Mouse (Mus musculus) limb, embryonic 11.5 days (tissue): Measurements from ENCODE around the gene Acp2. TPM values are rescaled to one million over a fixed set of nuclear protein-coding genes. Genes with fewer than 3 reads are reported as not detected.

ENCODE experiments used
- ATAC-seq: fragments of 200-750 bp; cut with Nextera tagmentation; 2 replicates; pipeline ENCODE4 v1.8.0; 2017; ENCODE audit warnings: low read depth; ENCODE audit not compliant: insufficient number of reproducible peaks, low FRiP score, low TSS enrichment
- DNase-seq: peaks from one replicate; pipeline ENCODE4 v3.0.0-alpha.2; 2015; ENCODE audit warnings: low spot score
- H3K27ac ChIP-seq: fragments of 300-500 bp; sonication (generic); replicated peaks from 2 replicates; pipeline ENCODE4 v1.5.1; 2014; ENCODE audit warnings: low read depth, mild to moderate bottlenecking, low read length
- H3K27me3 ChIP-seq: fragments of 300-500 bp; sonication (generic); 2 replicates; pipeline ENCODE4 v1.6.1; 2014; ENCODE audit warnings: mild to moderate bottlenecking, low read length, mixed read lengths; ENCODE audit not compliant: control insufficient read depth, insufficient read depth
- H3K36me3 ChIP-seq: fragments of 300-500 bp; sonication (generic); 2 replicates; pipeline ENCODE4 v1.6.1; 2014; ENCODE audit warnings: mild to moderate bottlenecking, low read length, moderate library complexity, mixed read lengths; ENCODE audit not compliant: control insufficient read depth, insufficient read depth
- H3K4me1 ChIP-seq: fragments of 300-500 bp; sonication (generic); 2 replicates; pipeline ENCODE4 v1.6.1; 2014; ENCODE audit warnings: low read length, mixed read lengths; ENCODE audit not compliant: control insufficient read depth, insufficient read depth
- H3K4me2 ChIP-seq: fragments of 300-500 bp; sonication (generic); 2 replicates; pipeline ENCODE4 v1.6.1; 2014; ENCODE audit warnings: low read depth, mild to moderate bottlenecking, moderate library complexity; ENCODE audit not compliant: severe bottlenecking
- H3K4me3 ChIP-seq: fragments of 300-500 bp; sonication (generic); 2 replicates; pipeline ENCODE4 v1.5.1; 2014; ENCODE audit warnings: low read depth, low read length
- H3K9ac ChIP-seq: fragments of 300-500 bp; sonication (generic); 2 replicates; pipeline ENCODE4 v1.6.1; 2014; ENCODE audit warnings: mild to moderate bottlenecking, low read length
- H3K9me3 ChIP-seq: fragments of 300-500 bp; sonication (generic); 2 replicates; pipeline ENCODE4 v1.6.1; 2016; ENCODE audit warnings: low read length; ENCODE audit not compliant: control insufficient read depth
- WGBS: fragments of 180-500 bp; shearing (Covaris S2); extraction: QIAGEN DNeasy Blood & Tissue Kit; methylation state at CpG from one replicate; pipeline ENCODE4 v1.1.7; 2014; 5-methylcytosine and 5-hydroxymethylcytosine counted together
- polyA plus RNA-seq: library from polyadenylated mRNA; unstranded; fragments of >200 nt; fragmentation: Nextera tagmentation; extraction: Ambion mirVana; gene quantifications from 2 replicates; pipeline ENCODE4 v1.2.1, GENCODE M21; 2014

Gene Acp2
- polyA plus RNA-seq: 32.0 and 33.2 TPM in 2 replicates

DNA sequence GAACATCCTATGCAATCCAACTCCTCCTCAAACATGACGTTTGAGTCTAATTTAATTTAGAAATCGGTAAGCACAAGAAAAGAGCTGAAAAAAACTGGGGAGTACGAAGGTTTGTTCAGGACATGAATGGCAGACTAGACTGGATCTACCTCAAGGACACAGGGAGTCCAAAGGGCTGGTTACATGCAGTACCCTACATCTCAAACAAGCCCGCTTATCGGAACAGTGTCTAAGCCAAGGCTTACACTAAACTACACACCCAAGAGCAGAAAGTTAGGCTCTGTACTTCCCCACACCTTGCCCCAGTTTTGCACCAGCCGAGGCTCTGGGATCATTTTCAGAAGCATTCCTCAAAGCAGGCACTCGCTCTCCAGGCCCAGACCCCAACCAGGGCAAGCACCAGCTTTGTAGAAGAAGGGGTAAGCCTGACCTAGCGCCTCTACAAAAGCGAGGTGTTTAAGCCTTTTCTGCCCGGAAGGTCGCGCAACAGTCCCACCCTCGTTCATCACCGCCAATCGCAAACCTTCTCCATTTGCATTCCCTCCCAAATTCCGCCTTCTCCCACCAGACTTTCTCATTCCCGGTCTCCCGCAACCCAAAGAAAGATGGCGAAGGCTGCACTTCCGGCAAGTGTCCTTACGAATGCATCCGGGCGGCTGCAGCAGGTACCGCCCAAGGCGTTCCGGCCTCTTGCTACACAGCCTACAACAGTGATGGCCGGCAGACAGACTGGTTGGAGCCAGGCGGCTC is at the start of gene Acp2, which contains the start of gene Nr1h3:
Gene Acp2 (plus strand): TSS at position 664 of the 750 bp plus-strand sequence.
Gene Nr1h3 (minus strand): TSS at position 613 of the 750 bp plus-strand sequence.
- DNase-seq (peak; percentile 98), ATAC-seq (peak; percentile 95)
- Histone ChIP-seq H3K4me3 (peak within 1 kb of the TSS; percentile 56), H3K4me2 (peak within 1 kb of the TSS; percentile 55), H3K27me3 (no peaks in the 10 kb centered on the region), H3K27ac (peak within 1 kb of the TSS; percentile 90), H3K4me1 (peaks cover 6% of the 10 kb centered on the region), H3K36me3 (peaks cover 9% of the 10 kb centered on the region; the same call in 1 of the 2 replicates), H3K9me3 (no peaks in the 10 kb centered on the region), H3K9ac (peak within 1 kb of the TSS; percentile 88)
- 5% methylated on average over 28 of the region's 28 CpGs for WGBS

GRCm38 (mm10) chr2:91152885-91153377 is 49.8 kb upstream of the Acp2 start:
- no peaks in the 10 kb centered on the region for H3K4me1 ChIP-seq
- no peak overlapping the region for H3K4me3 ChIP-seq
- no peak overlapping the region for H3K4me2 ChIP-seq
- no peak overlapping the region for H3K27ac ChIP-seq
- no peak overlapping the region for H3K9ac ChIP-seq
- no peak for DNase-seq
- no peaks in the 10 kb centered on the region for H3K27me3 ChIP-seq
- H3K36me3 ChIP-seq: peaks cover 2% of the 10 kb centered on the region; the same call in 1 of the 2 replicates
- WGBS: 83% methylated on average over 3 of the region's 3 CpGs
- no peaks in the 10 kb centered on the region for H3K9me3 ChIP-seq
- ATAC-seq: no peak

DNA sequence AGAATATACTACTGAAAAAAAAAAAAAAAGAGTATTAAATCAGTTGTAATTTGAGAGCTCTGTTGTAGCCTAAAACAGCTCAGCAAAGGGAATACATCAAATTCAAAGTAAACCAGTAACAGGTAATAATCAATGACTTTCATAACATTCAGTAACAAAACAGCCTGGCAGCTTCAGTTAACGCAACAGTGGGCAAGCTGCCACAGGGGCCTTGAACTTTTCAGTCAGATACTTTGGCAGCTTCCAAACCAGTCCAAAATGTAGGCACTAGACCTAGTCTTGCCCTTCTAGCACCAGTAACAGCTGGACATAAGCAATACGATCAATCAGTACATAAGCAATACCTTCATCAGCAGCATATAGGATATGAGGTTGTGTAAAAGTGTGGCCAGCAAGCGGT is 48.6 kb upstream of the Acp2 start:
- H3K4me2 ChIP-seq: no peak overlapping the region
- ATAC-seq (no peak), DNase-seq (no peak)
- H3K4me1 ChIP-seq: no peaks in the 10 kb centered on the region
- no peaks in the 10 kb centered on the region for H3K27me3 ChIP-seq
- WGBS: 93% methylated on average over 3 of the region's 3 CpGs
- H3K9me3 ChIP-seq: no peaks in the 10 kb centered on the region
- H3K27ac ChIP-seq: no peak overlapping the region
- peaks cover 2% of the 10 kb centered on the region; the same call in 1 of the 2 replicates for H3K36me3 ChIP-seq
- no peak overlapping the region for H3K4me3 ChIP-seq
- H3K9ac ChIP-seq: no peak overlapping the region

GRCm38 (mm10) chr2:91157002-91157752 is 45.5 kb upstream of the Acp2 start:
- Histone ChIP-seq H3K27ac (no peak overlapping the region), H3K4me2 (no peak overlapping the region), H3K27me3 (no peaks in the 10 kb centered on the region), H3K4me3 (no peak overlapping the region), H3K4me1 (no peaks in the 10 kb centered on the region), H3K9me3 (no peaks in the 10 kb centered on the region), H3K36me3 (peaks cover 2% of the 10 kb centered on the region; the same call in 1 of the 2 replicates), H3K9ac (no peak overlapping the region)
- DNase-seq (no peak), ATAC-seq (no peak)
- WGBS: 18% methylated on average over 6 of the region's 6 CpGs

- Histone ChIP-seq H3K27me3 (no peaks in the 10 kb centered on the region), H3K4me3 (no peak overlapping the region), H3K4me1 (no peaks in the 10 kb centered on the region), H3K36me3 (no peaks in the 10 kb centered on the region; the same call in 1 of the 2 replicates), H3K27ac (no peak overlapping the region), H3K9ac (no peak overlapping the region), H3K4me2 (no peak overlapping the region), H3K9me3 (no peaks in the 10 kb centered on the region)
- 89% methylated on average over 6 of the region's 6 CpGs for WGBS
- DNase-seq: no peak
- ATAC-seq: no peak
Measured at GRCm38 (mm10) chr2:91160591-91160990, 42.1 kb upstream of the Acp2 start.

DNA sequence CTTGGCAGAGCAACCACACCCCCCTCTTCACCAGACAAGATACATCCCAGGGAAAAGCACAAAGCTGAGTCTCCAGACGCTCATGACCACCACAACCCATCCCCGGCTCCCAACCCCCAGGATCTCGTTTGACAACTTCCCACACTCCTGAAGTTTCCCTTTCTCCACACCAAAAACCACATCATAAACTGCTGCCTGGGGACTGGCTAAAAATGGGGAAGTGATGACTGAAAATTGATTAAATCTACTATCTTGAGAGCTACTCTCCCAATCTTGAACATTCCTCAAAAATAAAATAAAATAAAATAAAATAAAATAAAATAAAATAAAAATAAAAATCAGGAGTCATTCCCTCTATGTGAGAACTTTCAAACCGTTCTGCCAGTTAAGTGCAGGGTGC is 39.7 kb upstream of the Acp2 start:
- H3K9ac ChIP-seq: no peak overlapping the region
- no peaks in the 10 kb centered on the region for H3K4me1 ChIP-seq
- WGBS: 78% methylated on average over 4 of the region's 4 CpGs
- no peak overlapping the region for H3K4me3 ChIP-seq
- H3K9me3 ChIP-seq: no peaks in the 10 kb centered on the region
- ATAC-seq (no peak), DNase-seq (no peak)
- no peak overlapping the region for H3K27ac ChIP-seq
- H3K4me2 ChIP-seq: no peak overlapping the region
- H3K27me3 ChIP-seq: no peaks in the 10 kb centered on the region
- H3K36me3 ChIP-seq: peaks cover 3% of the 10 kb centered on the region

DNA sequence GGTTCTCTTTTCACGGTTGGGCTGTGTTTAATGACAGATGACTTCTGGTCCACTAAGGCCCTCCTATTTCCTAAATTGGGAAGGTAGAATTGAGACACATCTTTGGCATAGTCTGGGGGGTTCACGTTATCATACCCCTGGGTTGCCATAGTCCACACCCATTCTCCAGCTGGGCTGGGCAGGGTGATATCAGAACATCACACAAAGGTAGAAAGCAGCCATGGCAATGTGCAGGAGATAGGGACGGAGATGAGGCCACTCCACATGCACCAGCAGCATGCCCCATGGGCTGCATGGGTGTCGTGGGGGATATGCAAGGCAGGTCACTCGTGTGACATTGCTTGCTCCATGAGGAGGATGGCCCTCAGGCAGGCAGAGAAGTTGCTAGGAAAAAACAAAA is 39.2 kb upstream of the Acp2 start:
- Histone ChIP-seq H3K4me1 (no peaks in the 10 kb centered on the region), H3K4me2 (no peak overlapping the region), H3K9ac (no peak overlapping the region), H3K36me3 (peaks cover 3% of the 10 kb centered on the region), H3K27ac (no peak overlapping the region), H3K27me3 (no peaks in the 10 kb centered on the region), H3K9me3 (no peaks in the 10 kb centered on the region), H3K4me3 (no peak overlapping the region)
- ATAC-seq: no peak
- whole genome bisulfite sequencing: 89% methylated on average over 5 of the region's 5 CpGs
- no peak for DNase-seq

DNA sequence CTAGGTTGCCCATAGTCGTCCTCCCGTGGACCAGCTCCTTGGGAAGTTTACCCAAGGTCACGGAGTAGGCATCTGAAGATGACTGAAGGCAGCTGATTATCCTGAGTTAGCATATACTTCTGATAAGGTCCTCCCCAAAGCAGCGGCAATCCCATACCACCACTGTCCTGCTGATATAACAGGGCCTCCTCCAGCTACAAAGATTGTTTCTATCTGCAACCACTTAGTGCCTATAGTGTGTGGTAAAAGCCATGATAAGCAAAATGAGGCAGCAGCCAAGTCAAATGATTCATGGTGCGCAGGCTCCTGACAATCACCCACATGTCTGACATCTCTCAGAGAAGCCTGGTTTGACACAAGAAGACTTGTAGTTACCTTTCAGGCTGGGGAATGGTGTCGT is 37.7 kb upstream of the Acp2 start:
- H3K4me2 ChIP-seq: no peak overlapping the region
- no peak overlapping the region for H3K27ac ChIP-seq
- no peak overlapping the region for H3K4me3 ChIP-seq
- H3K4me1 ChIP-seq: no peaks in the 10 kb centered on the region
- DNase-seq (no peak), ATAC-seq (no peak)
- no peak overlapping the region for H3K9ac ChIP-seq
- peaks cover 3% of the 10 kb centered on the region for H3K36me3 ChIP-seq
- WGBS: 89% methylated on average over 6 of the region's 6 CpGs
- H3K9me3 ChIP-seq: no peaks in the 10 kb centered on the region
- no peaks in the 10 kb centered on the region for H3K27me3 ChIP-seq
